Mouse (Mus musculus) urinary bladder, postnatal 10 days (tissue): Measurements from ENCODE around the gene D230025D16Rik.

Experiments
- DNase-seq: peaks from one replicate; pipeline ENCODE4 v3.0.0; 2022; ENCODE audit warnings: low spot score

The D230025D16Rik gene

GRCm38 (mm10) chr8:105237442-105238142 is 12.6 kb downstream of the D230025D16Rik start:
- no peak for DNase-seq

GRCm38 (mm10) chr8:105241016-105241415 is 16.1 kb downstream of the D230025D16Rik start:
- DNase-seq: no peak

GRCm38 (mm10) chr8:105251954-105252353 is 27.0 kb downstream of the D230025D16Rik start:
- DNase-seq: no peak

- DNase-seq: no peak
These were observed 28.0 kb downstream of the D230025D16Rik start for GRCm38 (mm10) chr8:105252680-105253537.

GRCm38 (mm10) chr8:105253766-105254151 is 28.8 kb downstream of the D230025D16Rik start:
- no peak for DNase-seq

- peak; percentile 68 for DNase-seq
These were observed 29.4 kb downstream of the D230025D16Rik start for GRCm38 (mm10) chr8:105254152-105254965.

GRCm38 (mm10) chr8:105254966-105255350 is 30.0 kb downstream of the D230025D16Rik start, which contains the start of gene B3gnt9:
Gene B3gnt9 (minus strand): TSS chr8:105255153.
- DNase-seq: no peak

GRCm38 (mm10) chr8:105257318-105258114 is 32.6 kb downstream of the D230025D16Rik start:
- DNase-seq: no peak

GRCm38 (mm10) chr8:105258911-105259720 is 34.2 kb downstream of the D230025D16Rik start:
- DNase-seq: no peak

GRCm38 (mm10) chr8:105259721-105260320 is 34.9 kb downstream of the D230025D16Rik start:
- DNase-seq: no peak

- DNase-seq: no peak
These were observed 35.6 kb downstream of the D230025D16Rik start for GRCm38 (mm10) chr8:105260371-105261099.

- no peak for DNase-seq
These were observed 36.5 kb downstream of the D230025D16Rik start for GRCm38 (mm10) chr8:105261326-105261980.

GRCm38 (mm10) chr8:105263244-105263912 is 38.4 kb downstream of the D230025D16Rik start:
- DNase-seq: no peak

GRCm38 (mm10) chr8:105264024-105264982 is 39.4 kb downstream of the D230025D16Rik start, which contains the start of the genes Tradd and Fbxl8:
Gene Tradd (minus strand): TSS chr8:105264609.
Gene Fbxl8 (plus strand): TSS chr8:105264648.
- no peak for DNase-seq

- DNase-seq: no peak
These were observed 40.2 kb downstream of the D230025D16Rik start for GRCm38 (mm10) chr8:105265128-105265527.

- no peak for DNase-seq
These were observed 41.8 kb downstream of the D230025D16Rik start for GRCm38 (mm10) chr8:105266775-105267174.
